Mouse (Mus musculus): ENCODE results near the gene Slc16a1. TPM values are rescaled to one million over a fixed set of nuclear protein-coding genes. Genes with fewer than 3 reads are reported as not detected.

Gene Slc16a1
- polyA plus RNA-seq, 1 experiment = 11.6 TPM

GRCm38 (mm10) chr3:104621841-104622240 is 16.6 kb upstream of the Slc16a1 start:
- TF ChIP-seq POLR2A (IDR thresholded peaks at IDR 0.05; ENCODE audit: control insufficient read depth, low read depth, low read length) = no peak
- TF ChIP-seq CTCF (IDR thresholded peaks at IDR 0.05; ENCODE audit: control insufficient read depth, insufficient read depth, insufficient replicate concordance, low read depth, low read length) = no peak
- Histone ChIP-seq H3K4me1 (ENCODE audit: control insufficient read depth, insufficient read depth, low read length) (no peaks in the 10 kb centered on the region), H3K36me3 (ENCODE audit: control insufficient read depth, insufficient read depth, low read length) (no peaks in the 10 kb centered on the region), H3K27me3 (ENCODE audit: control insufficient read depth, insufficient read depth, low read length) (no peaks in the 10 kb centered on the region), H3K27ac (ENCODE audit: control insufficient read depth, insufficient read depth, low read depth, low read length) (0 out of 2 replicates have a peak overlapping the region, but pooled peaks have one; percentile 13), H3K4me3 (ENCODE audit: control insufficient read depth, low read depth, low read length) (no peak overlapping the region)

- no peak overlapping the region for H3K4me3 ChIP-seq (ENCODE audit: control insufficient read depth, low read depth, low read length)
- no peak overlapping the region for H3K27ac ChIP-seq (ENCODE audit: control insufficient read depth, insufficient read depth, low read depth, low read length)
- TF ChIP-seq POLR2A (IDR thresholded peaks at IDR 0.05; ENCODE audit: control insufficient read depth, low read depth, low read length) (no peak), CTCF (IDR thresholded peaks at IDR 0.05; ENCODE audit: control insufficient read depth, insufficient read depth, insufficient replicate concordance, low read depth, low read length) (no peak)
- H3K27me3 ChIP-seq (ENCODE audit: control insufficient read depth, insufficient read depth, low read length) = no peaks in the 10 kb centered on the region
- no peaks in the 10 kb centered on the region for H3K36me3 ChIP-seq (ENCODE audit: control insufficient read depth, insufficient read depth, low read length)
- H3K4me1 ChIP-seq (ENCODE audit: control insufficient read depth, insufficient read depth, low read length) = no peaks in the 10 kb centered on the region
These were observed 8.7 kb upstream of the Slc16a1 start for GRCm38 (mm10) chr3:104629810-104630209.

GRCm38 (mm10) chr3:104630941-104631340 is 7.5 kb upstream of the Slc16a1 start:
- no peak overlapping the region for H3K27ac ChIP-seq (ENCODE audit: control insufficient read depth, insufficient read depth, low read depth, low read length)
- no peak overlapping the region for H3K4me3 ChIP-seq (ENCODE audit: control insufficient read depth, low read depth, low read length)
- H3K27me3 ChIP-seq (ENCODE audit: control insufficient read depth, insufficient read depth, low read length) = no peaks in the 10 kb centered on the region
- no peaks in the 10 kb centered on the region for H3K36me3 ChIP-seq (ENCODE audit: control insufficient read depth, insufficient read depth, low read length)
- TF ChIP-seq POLR2A (IDR thresholded peaks at IDR 0.05; ENCODE audit: control insufficient read depth, low read depth, low read length) (no peak), CTCF (IDR thresholded peaks at IDR 0.05; ENCODE audit: control insufficient read depth, insufficient read depth, insufficient replicate concordance, low read depth, low read length) (no peak)
- H3K4me1 ChIP-seq (ENCODE audit: control insufficient read depth, insufficient read depth, low read length) = no peaks in the 10 kb centered on the region

- Histone ChIP-seq H3K4me1 (ENCODE audit: control insufficient read depth, insufficient read depth, low read length) (peaks cover 2% of the 10 kb centered on the region; the same call in 1 of the 2 replicates), H3K36me3 (ENCODE audit: control insufficient read depth, insufficient read depth, low read length) (no peaks in the 10 kb centered on the region), H3K27me3 (ENCODE audit: control insufficient read depth, insufficient read depth, low read length) (no peaks in the 10 kb centered on the region), H3K27ac (ENCODE audit: control insufficient read depth, insufficient read depth, low read depth, low read length) (no peak overlapping the region), H3K4me3 (ENCODE audit: control insufficient read depth, low read depth, low read length) (no peak overlapping the region)
- TF ChIP-seq CTCF (IDR thresholded peaks at IDR 0.05; ENCODE audit: control insufficient read depth, insufficient read depth, insufficient replicate concordance, low read depth, low read length) (no peak), POLR2A (IDR thresholded peaks at IDR 0.05; ENCODE audit: control insufficient read depth, low read depth, low read length) (no peak)
These were observed 5.8 kb upstream of the Slc16a1 start for GRCm38 (mm10) chr3:104632560-104633162.

- H3K27me3 ChIP-seq (ENCODE audit: control insufficient read depth, insufficient read depth, low read length) = no peaks in the 10 kb centered on the region
- peaks cover 6% of the 10 kb centered on the region for H3K4me1 ChIP-seq (ENCODE audit: control insufficient read depth, insufficient read depth, low read length)
- H3K27ac ChIP-seq (ENCODE audit: control insufficient read depth, insufficient read depth, low read depth, low read length) = no peak overlapping the region
- TF ChIP-seq CTCF (IDR thresholded peaks at IDR 0.05; ENCODE audit: control insufficient read depth, insufficient read depth, insufficient replicate concordance, low read depth, low read length) = no peak
- no peak for TF ChIP-seq POLR2A (IDR thresholded peaks at IDR 0.05; ENCODE audit: control insufficient read depth, low read depth, low read length)
- H3K36me3 ChIP-seq (ENCODE audit: control insufficient read depth, insufficient read depth, low read length) = no peaks in the 10 kb centered on the region
- no peak overlapping the region for H3K4me3 ChIP-seq (ENCODE audit: control insufficient read depth, low read depth, low read length)
These were observed 2.0 kb upstream of the Slc16a1 start for GRCm38 (mm10) chr3:104636491-104636890.

GRCm38 (mm10) chr3:104637427-104638402 is 753 bp upstream of the Slc16a1 start:
- peak overlapping the region; percentile 91 for H3K27ac ChIP-seq (ENCODE audit: control insufficient read depth, insufficient read depth, low read depth, low read length)

More at GRCm38 (mm10) chr3:104637427-104638402, 753 bp upstream of the Slc16a1 start:
- H3K4me3 ChIP-seq (ENCODE audit: control insufficient read depth, low read depth, low read length) = peak overlapping the region; percentile 95
- H3K4me1 ChIP-seq (ENCODE audit: control insufficient read depth, insufficient read depth, low read length) = peaks cover 6% of the 10 kb centered on the region
- TF ChIP-seq CTCF (IDR thresholded peaks at IDR 0.05; ENCODE audit: control insufficient read depth, insufficient read depth, insufficient replicate concordance, low read depth, low read length) = no peak
- TF ChIP-seq POLR2A (IDR thresholded peaks at IDR 0.05; ENCODE audit: control insufficient read depth, low read depth, low read length) = no peak
- no peaks in the 10 kb centered on the region for H3K27me3 ChIP-seq (ENCODE audit: control insufficient read depth, insufficient read depth, low read length)
- H3K36me3 ChIP-seq (ENCODE audit: control insufficient read depth, insufficient read depth, low read length) = no peaks in the 10 kb centered on the region

All from testis, adult 2 months (tissue).